15 mouse cellular contexts compared by ENCODE assay signal in genomic region chr1:80390366-80390765, GRCm38 (mm10).
"Had no signal": no experiment of that assay in that cellular context is flagged by ENCODE, and none has a peak within 500 bp of the region (broad histone marks: within the 10 kb centered on the region; RNA-seq: fewer than 3 reads in every experiment).

No protein-coding gene starts in this region.

- ATAC-seq: liver, embryonic 12.5 days; midbrain, embryonic 15.5 days had no signal

- H3K4me2 ChIP-seq: limb, embryonic 15.5 days; liver, embryonic 12.5 days; lung, embryonic 14.5 days; midbrain, embryonic 11.5 days; midbrain, embryonic 15.5 days; neural tube, embryonic 12.5 days had no signal

- H3K27me3 ChIP-seq: limb, embryonic 15.5 days; liver, embryonic 12.5 days; midbrain, embryonic 15.5 days; neural tube, embryonic 12.5 days had no signal

- H3K9ac ChIP-seq: limb, embryonic 15.5 days; liver, embryonic 12.5 days; lung, embryonic 14.5 days; midbrain, embryonic 15.5 days; neural tube, embryonic 12.5 days had no signal

- H3K4me1 ChIP-seq: limb, embryonic 15.5 days; midbrain, embryonic 15.5 days; neural tube, embryonic 12.5 days had no signal

- DNase-seq: kidney, postnatal 10 days; kidney, postnatal 4 days; lung, embryonic 14.5 days; lung, postnatal 10 days; lung, postnatal 4 days; retina, postnatal 1 day; right cerebral cortex, postnatal 4 days; spleen, adult 18-20 months; thymus, postnatal 36 days had no signal

- H3K4me3 ChIP-seq: layer of hippocampus, adult 2 months; limb, embryonic 15.5 days; liver, embryonic 12.5 days; midbrain, embryonic 15.5 days; neural tube, embryonic 12.5 days had no signal

- H3K36me3 ChIP-seq: limb, embryonic 15.5 days; liver, embryonic 12.5 days; midbrain, embryonic 15.5 days; neural tube, embryonic 12.5 days had no signal

- H3K27ac ChIP-seq: layer of hippocampus, adult 2 months; limb, embryonic 15.5 days; liver, embryonic 12.5 days; midbrain, embryonic 15.5 days; neural tube, embryonic 12.5 days had no signal

- H3K9me3 ChIP-seq: limb, embryonic 15.5 days; liver, embryonic 12.5 days; midbrain, embryonic 15.5 days; neural tube, embryonic 12.5 days had no signal
